Mouse (Mus musculus): Measurements from ENCODE around the gene Eif4g2. TPM values are rescaled to one million over a fixed set of nuclear protein-coding genes. Genes with fewer than 3 reads are reported as not detected.

The Eif4g2 gene
- polyA plus RNA-seq, 2 experiments, result 350 to 921 TPM

GRCm38 (mm10) chr7:111082043-111082821 is 598 bp downstream of the Eif4g2 start:
- peak overlapping the region; percentile 99 for H3K9ac ChIP-seq (ENCODE audit: low read depth, low read length, severe bottlenecking)
- TF ChIP-seq POLR2A (IDR thresholded peaks at IDR 0.05; ENCODE audit: borderline replicate concordance, extremely low read depth, insufficient read depth, insufficient read length), result no peak

GRCm38 (mm10) chr7:111080876-111081275 is 2.0 kb downstream of the Eif4g2 start:
- H3K4me3 ChIP-seq (replicated peaks; ENCODE audit: low read length), result peak overlapping the region; percentile 95
- 81% methylated on average over 3 of the region's 3 CpGs for WGBS
- H3K9me3 ChIP-seq (ENCODE audit: control insufficient read depth, low read length), result no peaks in the 10 kb centered on the region
- no peak overlapping the region for H3K27ac ChIP-seq (replicated peaks; ENCODE audit: low read depth, low read length)
- no peak for ATAC-seq (ENCODE audit: low FRiP score, low read depth)
- peaks cover 58% of the 10 kb centered on the region for H3K36me3 ChIP-seq (ENCODE audit: control insufficient read depth, insufficient read depth, low read length)
- no peak for DNase-seq (ENCODE audit: low spot score)
- peak overlapping the region; percentile 99; the same call in 1 of the 2 replicates for H3K9ac ChIP-seq (ENCODE audit: low read depth, low read length, severe bottlenecking)
- TF ChIP-seq POLR2A (IDR thresholded peaks at IDR 0.05; ENCODE audit: borderline replicate concordance, extremely low read depth, insufficient read depth, insufficient read length), result no peak
- H3K4me2 ChIP-seq (replicated peaks; ENCODE audit: low read depth, low read length, severe bottlenecking), result peak overlapping the region; percentile 56
- peaks cover 13% of the 10 kb centered on the region for H3K4me1 ChIP-seq (ENCODE audit: control insufficient read depth, insufficient read depth, low read length)
- no peaks in the 10 kb centered on the region for H3K27me3 ChIP-seq (ENCODE audit: control insufficient read depth, insufficient read depth, low read length)

More at GRCm38 (mm10) chr7:111082043-111082821, 598 bp downstream of the Eif4g2 start:
- Histone ChIP-seq H3K27ac (replicated peaks; ENCODE audit: low read depth, low read length) (peak overlapping the region; percentile 100), H3K36me3 (ENCODE audit: control insufficient read depth, insufficient read depth, low read length) (peaks cover 45% of the 10 kb centered on the region), H3K4me2 (replicated peaks; ENCODE audit: low read depth, low read length, severe bottlenecking) (peak overlapping the region; percentile 56), H3K27me3 (ENCODE audit: control insufficient read depth, insufficient read depth, low read length) (no peaks in the 10 kb centered on the region), H3K4me3 (replicated peaks; ENCODE audit: low read length) (peak overlapping the region; percentile 95), H3K4me1 (ENCODE audit: control insufficient read depth, insufficient read depth, low read length) (peaks cover 13% of the 10 kb centered on the region), H3K9me3 (ENCODE audit: control insufficient read depth, low read length) (no peaks in the 10 kb centered on the region)
- ATAC-seq (ENCODE audit: low FRiP score, low read depth) (peak; percentile 78), DNase-seq (ENCODE audit: low spot score) (peak; percentile 93)
- under 1% methylated on average over 77 of the region's 83 CpGs for WGBS

DNA sequence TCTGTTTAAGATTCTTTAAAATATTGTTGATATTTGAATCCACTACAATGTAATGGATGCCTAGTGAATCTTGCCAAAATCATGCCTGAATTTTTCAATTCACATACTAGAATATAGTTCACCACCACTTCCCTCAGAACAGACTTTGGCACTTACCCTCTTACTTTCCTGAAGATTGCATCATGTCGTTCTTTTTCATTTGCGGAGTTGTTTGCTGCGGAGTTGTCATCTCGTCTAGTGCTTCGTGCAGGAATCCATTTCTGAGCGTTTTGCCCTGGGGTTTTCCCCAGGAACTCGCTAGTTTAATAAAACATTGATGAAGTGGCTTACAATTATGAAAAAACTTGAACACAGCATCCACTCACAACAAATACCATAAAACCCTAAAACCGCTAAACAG is 2.8 kb downstream of the Eif4g2 start:
- Histone ChIP-seq H3K27me3 (ENCODE audit: control insufficient read depth, insufficient read depth, low read length) (no peaks in the 10 kb centered on the region), H3K9me3 (ENCODE audit: control insufficient read depth, low read length) (no peaks in the 10 kb centered on the region), H3K9ac (ENCODE audit: low read depth, low read length, severe bottlenecking) (no peak overlapping the region), H3K36me3 (ENCODE audit: control insufficient read depth, insufficient read depth, low read length) (peaks cover 66% of the 10 kb centered on the region), H3K4me2 (replicated peaks; ENCODE audit: low read depth, low read length, severe bottlenecking) (peak overlapping the region; percentile 56), H3K4me3 (replicated peaks; ENCODE audit: low read length) (no peak overlapping the region), H3K27ac (replicated peaks; ENCODE audit: low read depth, low read length) (no peak overlapping the region), H3K4me1 (ENCODE audit: control insufficient read depth, insufficient read depth, low read length) (peaks cover 13% of the 10 kb centered on the region)
- no peak for ATAC-seq (ENCODE audit: low FRiP score, low read depth)
- no peak for TF ChIP-seq POLR2A (IDR thresholded peaks at IDR 0.05; ENCODE audit: borderline replicate concordance, extremely low read depth, insufficient read depth, insufficient read length)
- no peak for DNase-seq (ENCODE audit: low spot score)
- WGBS, result 84% methylated on average over 8 of the region's 8 CpGs

DNA sequence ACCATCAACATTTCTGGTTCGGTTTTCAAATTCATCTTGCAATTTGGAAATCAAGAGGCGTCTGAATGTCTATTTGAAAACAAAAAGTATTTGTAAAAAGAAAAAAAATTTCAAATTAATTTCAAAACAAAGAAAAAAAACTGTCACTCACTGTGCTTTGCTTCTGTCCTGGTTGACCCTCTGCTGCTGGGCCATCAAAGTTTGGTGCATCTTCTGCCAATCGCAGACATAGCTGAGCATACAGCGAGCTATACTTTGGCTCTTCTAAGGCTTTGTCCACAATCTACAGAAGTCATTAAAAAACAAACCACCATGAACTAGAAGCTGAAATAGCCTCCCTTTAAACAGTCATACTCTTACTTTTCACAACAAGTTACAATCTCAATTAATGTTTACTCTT is 4.6 kb downstream of the Eif4g2 start:
- no peak overlapping the region for H3K9ac ChIP-seq (ENCODE audit: low read depth, low read length, severe bottlenecking)
- no peak for TF ChIP-seq POLR2A (IDR thresholded peaks at IDR 0.05; ENCODE audit: borderline replicate concordance, extremely low read depth, insufficient read depth, insufficient read length)
- ATAC-seq (ENCODE audit: low FRiP score, low read depth), result no peak
- H3K27ac ChIP-seq (replicated peaks; ENCODE audit: low read depth, low read length), result no peak overlapping the region
- no peak overlapping the region for H3K4me3 ChIP-seq (replicated peaks; ENCODE audit: low read length)
- DNase-seq (ENCODE audit: low spot score), result no peak
- peaks cover 83% of the 10 kb centered on the region for H3K36me3 ChIP-seq (ENCODE audit: control insufficient read depth, insufficient read depth, low read length)
- H3K9me3 ChIP-seq (ENCODE audit: control insufficient read depth, low read length), result no peaks in the 10 kb centered on the region
- WGBS, result 94% methylated on average over 4 of the region's 4 CpGs
- peaks cover 13% of the 10 kb centered on the region for H3K4me1 ChIP-seq (ENCODE audit: control insufficient read depth, insufficient read depth, low read length)
- no peaks in the 10 kb centered on the region for H3K27me3 ChIP-seq (ENCODE audit: control insufficient read depth, insufficient read depth, low read length)
- no peak overlapping the region for H3K4me2 ChIP-seq (replicated peaks; ENCODE audit: low read depth, low read length, severe bottlenecking)

DNA sequence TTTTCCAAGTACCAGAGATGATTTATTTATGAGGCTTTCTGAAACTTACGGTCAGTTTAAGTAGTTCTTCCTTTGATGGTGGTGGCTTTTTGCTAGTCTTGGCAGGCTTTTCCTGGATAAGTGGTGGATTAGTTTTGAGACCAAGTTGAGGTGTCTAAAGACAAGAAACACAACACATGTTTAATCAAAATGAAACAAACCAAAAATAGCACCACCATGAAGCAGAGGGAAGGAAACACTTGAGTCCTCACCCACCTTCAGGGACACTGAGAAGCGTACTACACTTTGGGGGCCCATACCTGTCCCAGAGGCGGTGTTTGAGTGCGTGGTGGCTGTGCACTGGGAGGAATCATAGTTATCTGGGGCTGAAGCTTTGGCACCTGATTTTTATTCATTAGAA is 7.5 kb downstream of the Eif4g2 start:
- Histone ChIP-seq H3K9me3 (ENCODE audit: control insufficient read depth, low read length) (no peaks in the 10 kb centered on the region), H3K4me2 (replicated peaks; ENCODE audit: low read depth, low read length, severe bottlenecking) (no peak overlapping the region), H3K4me3 (replicated peaks; ENCODE audit: low read length) (no peak overlapping the region), H3K27ac (replicated peaks; ENCODE audit: low read depth, low read length) (no peak overlapping the region), H3K4me1 (ENCODE audit: control insufficient read depth, insufficient read depth, low read length) (peaks cover 8% of the 10 kb centered on the region), H3K27me3 (ENCODE audit: control insufficient read depth, insufficient read depth, low read length) (no peaks in the 10 kb centered on the region), H3K9ac (ENCODE audit: low read depth, low read length, severe bottlenecking) (no peak overlapping the region), H3K36me3 (ENCODE audit: control insufficient read depth, insufficient read depth, low read length) (peaks cover 96% of the 10 kb centered on the region)
- TF ChIP-seq POLR2A (IDR thresholded peaks at IDR 0.05; ENCODE audit: borderline replicate concordance, extremely low read depth, insufficient read depth, insufficient read length), result no peak
- no peak for DNase-seq (ENCODE audit: low spot score)
- WGBS, result 92% methylated on average over 4 of the region's 4 CpGs
- no peak for ATAC-seq (ENCODE audit: low FRiP score, low read depth)
